Mouse (Mus musculus) limb, embryonic 14.5 days (tissue): ENCODE measurements at regions not wholly inside any gene's neighbourhood (a gene's known extent, or its start where the extent isn't known, plus 50 kb on each side); places are given as distances from the start of the nearest gene placed in this dataset.

Experiments
- ATAC-seq: fragments of 200-750 bp; cut with Nextera tagmentation; 2 replicates; pipeline ENCODE4 v1.8.0; 2017; ENCODE audit warnings: low read depth, moderate number of reproducible peaks, moderate TSS enrichment; ENCODE audit not compliant: low FRiP score
- DNase-seq: peaks from one replicate; pipeline ENCODE4 v3.0.0-alpha.2; 2015; ENCODE audit warnings: low spot score
- H3K27ac ChIP-seq: fragments of 300-500 bp; sonication (generic); replicated peaks from 2 replicates; pipeline ENCODE4 v1.5.1; 2014; ENCODE audit warnings: low read depth, mild to moderate bottlenecking, low read length, moderate library complexity, mixed read lengths
- H3K27me3 ChIP-seq: fragments of 300-500 bp; sonication (generic); 2 replicates; pipeline ENCODE4 v1.6.1; 2014; ENCODE audit warnings: low read length, mixed read lengths; ENCODE audit not compliant: control insufficient read depth, insufficient read depth
- H3K36me3 ChIP-seq: fragments of 300-500 bp; sonication (generic); 2 replicates; pipeline ENCODE4 v1.6.1; 2014; ENCODE audit warnings: mild to moderate bottlenecking, low read length, moderate library complexity, mixed read lengths; ENCODE audit not compliant: control insufficient read depth, insufficient read depth
- H3K4me1 ChIP-seq: fragments of 300-500 bp; sonication (generic); 2 replicates; pipeline ENCODE4 v1.6.1; 2014; ENCODE audit warnings: antibody characterized with exemption, low read length, mixed read lengths; ENCODE audit not compliant: control insufficient read depth, insufficient read depth
- H3K4me2 ChIP-seq: fragments of 300-500 bp; sonication (generic); replicated peaks from 2 replicates; pipeline ENCODE4 v1.6.1; 2014; ENCODE audit warnings: low read depth, mild to moderate bottlenecking, low read length, moderate library complexity; ENCODE audit not compliant: severe bottlenecking
- H3K4me3 ChIP-seq: fragments of 300-500 bp; sonication (generic); replicated peaks from 2 replicates; pipeline ENCODE4 v1.5.1; 2014; ENCODE audit warnings: low read length
- H3K9ac ChIP-seq: fragments of 300-500 bp; sonication (generic); 2 replicates; pipeline ENCODE4 v1.6.1; 2014; ENCODE audit warnings: mild to moderate bottlenecking, low read depth, low read length, moderate library complexity; ENCODE audit not compliant: severe bottlenecking
- H3K9me3 ChIP-seq: fragments of 300-500 bp; sonication (generic); 2 replicates; pipeline ENCODE4 v1.6.1; 2016; ENCODE audit warnings: low read length; ENCODE audit not compliant: control insufficient read depth
- POLR2A ChIP-seq: fragments of 200-500 bp; IDR thresholded peaks from 2 replicates; pipeline ENCODE4 v1.8.0; 2012; ENCODE audit warnings: inconsistent platforms, mild to moderate bottlenecking, moderate library complexity, borderline replicate concordance; ENCODE audit not compliant: insufficient read depth, insufficient read length; ENCODE audit errors: extremely low read depth
- WGBS: fragments of 180-500 bp; shearing (Covaris S2); extraction: QIAGEN DNeasy Blood & Tissue Kit; methylation state at CpG from one replicate; pipeline ENCODE4 v1.1.7; 2014; 5-methylcytosine and 5-hydroxymethylcytosine counted together

DNA sequence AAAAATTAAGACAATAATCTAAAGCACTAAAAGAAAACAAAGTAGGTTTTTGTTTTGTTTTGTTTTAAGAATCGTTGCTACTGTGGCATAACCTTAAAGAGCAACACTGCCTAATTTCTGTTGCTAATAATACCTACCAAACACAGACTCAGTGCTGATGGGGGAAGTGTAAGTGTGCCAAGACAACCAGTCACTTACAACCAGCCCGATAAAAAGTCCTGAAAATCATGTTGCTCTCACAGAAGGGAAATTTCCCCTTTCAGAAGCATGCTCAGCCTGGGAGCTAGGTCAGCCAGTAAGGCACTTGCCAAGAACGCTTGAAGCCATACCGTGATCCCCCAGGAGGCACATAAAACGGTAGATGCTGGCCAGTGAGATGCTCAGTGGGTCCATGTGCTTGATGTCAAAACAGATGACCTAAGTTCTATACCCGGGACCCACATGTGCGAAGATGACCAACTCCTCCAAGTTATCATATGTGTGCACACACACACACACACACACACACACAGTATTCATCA is 324.4 kb upstream of the Noct start:
- Histone ChIP-seq H3K27me3 (no peaks in the 10 kb centered on the region), H3K9ac (no peak overlapping the region), H3K4me3 (no peak overlapping the region), H3K4me2 (no peak overlapping the region), H3K9me3 (no peaks in the 10 kb centered on the region), H3K27ac (no peak overlapping the region), H3K36me3 (no peaks in the 10 kb centered on the region), H3K4me1 (peaks cover 27% of the 10 kb centered on the region)
- TF ChIP-seq POLR2A = no peak
- DNase-seq (no peak), ATAC-seq (no peak)
- 64% methylated on average over 7 of the region's 7 CpGs for WGBS

DNA sequence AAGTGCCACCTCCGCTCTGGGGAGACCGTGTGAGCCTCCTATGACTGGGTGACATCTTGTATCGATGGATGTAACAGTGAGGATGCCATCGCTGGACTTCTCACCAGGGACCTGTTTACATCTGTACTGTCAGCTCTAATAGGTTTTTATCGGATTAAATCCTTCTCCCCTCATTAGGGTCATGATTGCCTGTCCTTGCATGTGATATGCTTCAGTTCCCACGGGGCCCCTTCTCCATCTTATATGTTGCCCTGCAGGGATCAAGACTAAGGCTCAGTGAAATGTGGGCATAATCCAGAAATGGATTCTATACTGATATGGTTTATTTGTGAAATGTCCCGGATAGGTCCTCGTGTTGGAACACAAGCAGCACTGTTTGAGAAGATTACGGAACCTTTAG is 323.7 kb upstream of the Noct start:
- no peak overlapping the region for H3K27ac ChIP-seq
- no peak for ATAC-seq

DNA sequence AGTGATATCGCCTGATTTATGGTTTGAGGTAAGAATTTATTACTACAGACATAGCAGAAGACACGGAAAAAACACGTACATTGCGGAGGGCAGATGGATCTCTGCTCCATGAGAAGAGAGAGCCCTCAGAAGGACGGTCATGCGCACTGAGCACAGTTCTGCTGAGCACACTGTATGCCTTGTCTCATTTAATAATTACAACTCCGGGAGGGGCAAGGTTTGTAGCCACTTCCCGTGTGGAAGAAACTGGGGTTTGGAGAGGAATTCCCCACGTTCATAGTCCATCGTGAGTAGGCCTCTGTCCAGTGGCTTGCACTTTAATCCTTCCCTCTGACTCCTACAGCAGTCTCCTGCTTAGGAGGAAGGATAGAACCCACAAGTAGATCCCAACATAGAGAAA is 322.9 kb upstream of the Noct start:
- no peak for ATAC-seq
- WGBS = 73% methylated on average over 10 of the region's 10 CpGs

More for the DNA sequence above, 323.7 kb upstream of the Noct start:
- no peak overlapping the region for H3K9ac ChIP-seq
- no peak for DNase-seq
- 94% methylated on average over 9 of the region's 9 CpGs for WGBS
- H3K4me1 ChIP-seq = peaks cover 33% of the 10 kb centered on the region
- H3K9me3 ChIP-seq = no peaks in the 10 kb centered on the region
- no peak overlapping the region for H3K4me2 ChIP-seq
- no peak for TF ChIP-seq POLR2A
- H3K4me3 ChIP-seq = no peak overlapping the region
- H3K27me3 ChIP-seq = no peaks in the 10 kb centered on the region
- H3K36me3 ChIP-seq = no peaks in the 10 kb centered on the region

DNA sequence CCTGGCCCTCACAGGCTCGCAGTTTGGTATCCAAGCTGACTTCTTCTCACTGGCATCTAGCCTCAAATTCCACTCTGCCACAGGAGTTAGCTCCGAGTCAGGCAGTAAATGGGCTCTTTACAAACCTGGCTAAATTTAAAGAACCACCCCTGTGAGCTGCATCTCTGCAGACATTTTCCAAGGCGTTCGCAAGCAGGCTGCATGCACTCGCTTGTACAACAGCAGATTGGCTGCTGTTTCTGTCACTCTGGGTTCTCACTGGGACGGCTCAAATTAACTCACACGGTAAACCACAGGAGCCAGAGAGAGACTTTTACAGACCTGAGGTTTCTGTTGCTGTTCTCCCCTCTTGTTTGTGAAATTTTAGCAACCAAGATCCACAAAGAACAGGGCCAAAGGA is 321.3 kb upstream of the Noct start:
- no peak for TF ChIP-seq POLR2A

More for the DNA sequence above, 322.9 kb upstream of the Noct start:
- Histone ChIP-seq H3K27me3 (no peaks in the 10 kb centered on the region), H3K27ac (no peak overlapping the region), H3K4me1 (peaks cover 33% of the 10 kb centered on the region), H3K9me3 (no peaks in the 10 kb centered on the region), H3K4me3 (no peak overlapping the region), H3K9ac (no peak overlapping the region), H3K36me3 (no peaks in the 10 kb centered on the region), H3K4me2 (no peak overlapping the region)
- TF ChIP-seq POLR2A = no peak
- no peak for DNase-seq

DNA sequence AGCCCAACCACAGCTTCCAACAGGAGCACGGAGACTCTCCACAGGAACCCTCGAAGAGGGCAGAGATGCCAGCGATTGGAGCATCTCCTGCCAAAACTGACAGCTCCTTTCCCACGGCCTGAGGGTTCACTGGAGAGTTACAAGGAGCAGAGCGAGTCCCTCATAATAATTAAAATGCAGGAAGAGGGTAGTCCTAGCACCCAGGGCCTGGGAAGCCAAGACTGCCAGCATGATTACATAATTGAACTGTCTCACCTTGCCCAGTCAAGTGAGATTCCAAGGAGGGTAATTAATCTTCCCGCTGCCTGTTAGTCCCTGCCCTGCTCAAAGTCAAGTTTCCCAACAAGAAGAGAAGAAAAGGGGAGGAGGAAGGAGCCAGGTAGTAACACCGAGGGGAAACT is 319.5 kb upstream of the Noct start:
- H3K36me3 ChIP-seq = no peaks in the 10 kb centered on the region
- H3K4me1 ChIP-seq = peaks cover 32% of the 10 kb centered on the region
- DNase-seq (peak; percentile 36), ATAC-seq (no peak)
- TF ChIP-seq POLR2A = no peak
- peak overlapping the region; percentile 72 for H3K27ac ChIP-seq
- H3K4me2 ChIP-seq = no peak overlapping the region
- no peak overlapping the region for H3K4me3 ChIP-seq
- 25% methylated on average over 7 of the region's 7 CpGs for WGBS
- no peak overlapping the region for H3K9ac ChIP-seq
- no peaks in the 10 kb centered on the region for H3K9me3 ChIP-seq
- H3K27me3 ChIP-seq = no peaks in the 10 kb centered on the region

More for the DNA sequence above, 321.3 kb upstream of the Noct start:
- DNase-seq = peak; percentile 66
- Histone ChIP-seq H3K4me1 (peaks cover 34% of the 10 kb centered on the region), H3K27ac (peak overlapping the region; percentile 74), H3K36me3 (no peaks in the 10 kb centered on the region), H3K4me3 (no peak overlapping the region), H3K4me2 (peak overlapping the region; percentile 28; the same call in 1 of the 2 replicates), H3K27me3 (no peaks in the 10 kb centered on the region), H3K9ac (0 out of 2 replicates have a peak overlapping the region, but pooled peaks have one; percentile 9), H3K9me3 (no peaks in the 10 kb centered on the region)
- ATAC-seq = peak; percentile 42; the same call in 1 of the 2 replicates
- 8% methylated on average over 7 of the region's 7 CpGs for WGBS
